Mouse (Mus musculus): ENCODE results near the gene Unc5c. TPM values are rescaled to one million over a fixed set of nuclear protein-coding genes. Genes with fewer than 3 reads are reported as not detected.

Unc5c gene
- polyA plus RNA-seq, 1 experiment from 2014 or later = 7.0 TPM

DNA sequence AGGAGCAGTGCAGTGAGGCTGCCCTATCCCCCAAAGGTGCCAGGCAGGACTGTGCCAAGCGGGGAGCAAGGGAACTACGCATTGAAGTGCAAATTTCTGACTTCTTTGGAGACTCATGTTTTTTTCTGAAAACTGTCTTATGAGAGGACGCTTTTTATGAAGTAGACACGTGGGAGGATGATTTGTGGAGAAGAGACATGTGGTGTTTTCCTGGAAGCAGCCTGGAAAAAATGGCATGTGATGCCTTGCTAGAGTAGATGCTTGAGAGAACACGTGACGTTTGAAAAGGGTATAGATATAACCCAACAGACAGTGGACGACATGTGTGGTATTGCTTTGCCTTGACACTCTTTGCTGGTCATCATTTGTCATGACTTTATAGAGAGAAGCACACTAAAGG is 385.1 kb downstream of the Unc5c start:
- WGBS = 72% methylated on average over 7 of the region's 7 CpGs
- Histone ChIP-seq H3K9ac (ENCODE audit: low read depth, low read length) (no peak overlapping the region), H3K9me3 (ENCODE audit: control insufficient read depth, low read length) (no peaks in the 10 kb centered on the region), H3K27ac (ENCODE audit: low read depth, low read length) (no peak overlapping the region), H3K36me3 (ENCODE audit: control insufficient read depth, insufficient read depth, low read length) (no peaks in the 10 kb centered on the region), H3K27me3 (replicated peaks; ENCODE audit: control insufficient read depth, insufficient read depth, low read length) (no peaks in the 10 kb centered on the region), H3K4me1 (replicated peaks; ENCODE audit: control insufficient read depth, insufficient read depth, low read length) (no peaks in the 10 kb centered on the region), H3K4me3 (ENCODE audit: low read depth, low read length) (no peak overlapping the region), H3K4me2 (no peak overlapping the region)
- DNase-seq (ENCODE audit: low spot score) (no peak), ATAC-seq (replicated peaks; ENCODE audit: low FRiP score) (no peak)

DNA sequence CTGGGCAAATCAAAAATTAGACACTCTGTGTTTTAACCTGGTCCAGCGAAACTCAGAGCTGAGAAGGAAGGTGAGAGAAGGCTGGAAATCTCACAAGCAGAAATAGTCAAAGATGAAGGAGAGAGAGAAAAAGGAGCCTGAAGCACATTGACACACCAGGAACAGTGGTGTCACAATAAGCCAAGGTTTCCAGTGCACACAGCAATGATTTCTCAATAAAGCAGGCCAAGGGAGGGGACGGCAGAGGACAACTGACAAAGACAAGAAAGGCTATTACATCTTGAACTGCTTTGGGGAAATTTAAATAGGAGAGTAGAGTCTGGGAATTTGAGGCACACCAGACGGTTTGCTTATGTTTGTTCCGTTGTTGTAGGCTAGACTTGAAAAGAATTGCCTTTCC is 389.3 kb downstream of the Unc5c start:
- ATAC-seq (replicated peaks; ENCODE audit: low FRiP score) (no peak), DNase-seq (ENCODE audit: low spot score) (no peak)
- 75% methylated on average over 4 of the region's 4 CpGs for WGBS
- no peaks in the 10 kb centered on the region for H3K27me3 ChIP-seq (replicated peaks; ENCODE audit: control insufficient read depth, insufficient read depth, low read length)
- no peak overlapping the region for H3K4me2 ChIP-seq
- H3K9ac ChIP-seq (ENCODE audit: low read depth, low read length) = no peak overlapping the region
- H3K36me3 ChIP-seq (ENCODE audit: control insufficient read depth, insufficient read depth, low read length) = no peaks in the 10 kb centered on the region
- no peak overlapping the region for H3K27ac ChIP-seq (ENCODE audit: low read depth, low read length)
- no peak overlapping the region for H3K4me3 ChIP-seq (ENCODE audit: low read depth, low read length)
- no peaks in the 10 kb centered on the region for H3K4me1 ChIP-seq (replicated peaks; ENCODE audit: control insufficient read depth, insufficient read depth, low read length)
- no peaks in the 10 kb centered on the region for H3K9me3 ChIP-seq (ENCODE audit: control insufficient read depth, low read length)

DNA sequence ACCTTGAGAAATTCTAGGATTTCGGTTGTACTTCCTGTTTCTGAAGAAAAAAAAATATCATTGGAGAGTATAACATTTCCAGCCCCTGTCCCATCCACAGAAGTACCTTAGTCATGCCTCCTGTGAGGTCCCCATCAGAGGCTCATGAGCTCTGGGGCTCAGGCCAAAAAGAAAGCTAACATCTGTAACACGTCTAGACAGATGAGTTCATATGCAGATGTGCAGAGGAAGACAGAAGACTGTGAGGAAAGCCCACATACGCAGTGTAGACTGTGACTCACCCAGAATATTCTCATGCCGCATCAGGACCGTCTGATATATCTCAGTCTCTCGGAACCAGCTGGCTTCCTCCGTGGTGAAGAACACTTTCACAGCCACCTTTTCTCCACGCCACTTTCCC is 392.1 kb downstream of the Unc5c start:
- H3K9me3 ChIP-seq (ENCODE audit: control insufficient read depth, low read length) = no peaks in the 10 kb centered on the region
- no peak overlapping the region for H3K9ac ChIP-seq (ENCODE audit: low read depth, low read length)
- no peaks in the 10 kb centered on the region for H3K27me3 ChIP-seq (replicated peaks; ENCODE audit: control insufficient read depth, insufficient read depth, low read length)
- ATAC-seq (replicated peaks; ENCODE audit: low FRiP score) (no peak), DNase-seq (ENCODE audit: low spot score) (no peak)
- H3K36me3 ChIP-seq (ENCODE audit: control insufficient read depth, insufficient read depth, low read length) = no peaks in the 10 kb centered on the region
- no peaks in the 10 kb centered on the region for H3K4me1 ChIP-seq (replicated peaks; ENCODE audit: control insufficient read depth, insufficient read depth, low read length)
- no peak overlapping the region for H3K27ac ChIP-seq (ENCODE audit: low read depth, low read length)
- H3K4me3 ChIP-seq (ENCODE audit: low read depth, low read length) = no peak overlapping the region
- H3K4me2 ChIP-seq = no peak overlapping the region
- 84% methylated on average over 8 of the region's 8 CpGs for WGBS

DNA sequence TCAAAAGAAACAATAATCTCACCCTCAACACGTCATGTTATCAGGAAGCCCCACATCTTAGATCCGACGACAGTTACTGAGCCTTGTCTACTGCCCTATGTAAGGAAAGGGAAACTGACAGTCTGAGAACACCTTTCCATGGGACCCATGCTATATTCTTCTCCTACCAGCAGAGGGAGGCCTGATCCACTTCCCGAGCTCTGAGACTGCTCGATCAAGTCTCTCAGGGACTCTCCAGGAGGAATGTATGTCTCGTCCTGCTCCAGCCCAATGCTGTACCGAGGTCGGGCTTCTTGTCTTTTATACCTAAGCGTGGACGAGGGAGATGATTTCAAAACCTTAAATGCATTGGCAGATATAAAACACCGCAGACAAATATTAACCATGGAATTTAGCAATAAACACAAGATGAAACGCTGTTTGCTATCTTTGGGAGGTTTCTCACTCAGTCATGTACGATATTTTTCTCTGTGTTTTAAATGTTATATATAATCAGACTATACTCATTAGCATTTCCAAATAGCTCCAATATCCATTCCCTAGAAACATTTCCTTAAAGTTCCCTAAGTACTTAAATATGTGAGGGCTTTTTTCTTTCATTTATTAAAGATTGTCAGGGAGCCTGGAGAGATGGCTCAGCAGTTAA is 397.9 kb downstream of the Unc5c start:
- Histone ChIP-seq H3K9ac (ENCODE audit: low read depth, low read length) (no peak overlapping the region), H3K27me3 (replicated peaks; ENCODE audit: control insufficient read depth, insufficient read depth, low read length) (no peaks in the 10 kb centered on the region), H3K27ac (ENCODE audit: low read depth, low read length) (no peak overlapping the region), H3K9me3 (ENCODE audit: control insufficient read depth, low read length) (no peaks in the 10 kb centered on the region), H3K4me3 (ENCODE audit: low read depth, low read length) (no peak overlapping the region), H3K4me2 (no peak overlapping the region), H3K36me3 (ENCODE audit: control insufficient read depth, insufficient read depth, low read length) (no peaks in the 10 kb centered on the region), H3K4me1 (replicated peaks; ENCODE audit: control insufficient read depth, insufficient read depth, low read length) (no peaks in the 10 kb centered on the region)
- peak; percentile 32 for DNase-seq (ENCODE audit: low spot score)
- 19% methylated on average over 13 of the region's 13 CpGs for WGBS
- peak; percentile 56 for ATAC-seq (replicated peaks; ENCODE audit: low FRiP score)

DNA sequence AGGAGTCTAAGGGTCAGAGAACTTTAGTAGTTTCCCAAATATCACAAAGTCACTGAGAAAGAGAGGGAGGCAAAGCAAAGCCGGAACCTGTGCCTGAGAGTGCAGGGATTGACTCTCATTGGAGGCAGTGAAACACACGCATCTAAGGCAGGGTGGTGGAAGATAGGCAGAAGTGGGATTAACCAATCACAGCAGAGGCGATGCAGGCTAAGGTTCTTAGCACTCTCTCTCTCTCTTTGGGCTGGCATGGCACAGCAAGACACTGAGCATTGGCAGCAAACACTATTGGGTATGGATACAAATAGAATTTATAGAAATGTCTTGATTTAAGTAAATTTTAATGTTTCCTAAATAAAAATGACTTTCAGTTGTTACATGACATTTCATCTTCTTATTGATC is 406.8 kb downstream of the Unc5c start:
- ATAC-seq (replicated peaks; ENCODE audit: low FRiP score) (no peak), DNase-seq (ENCODE audit: low spot score) (no peak)
- Histone ChIP-seq H3K27ac (ENCODE audit: low read depth, low read length) (no peak overlapping the region), H3K4me3 (ENCODE audit: low read depth, low read length) (no peak overlapping the region), H3K9me3 (ENCODE audit: control insufficient read depth, low read length) (no peaks in the 10 kb centered on the region), H3K4me2 (no peak overlapping the region), H3K4me1 (replicated peaks; ENCODE audit: control insufficient read depth, insufficient read depth, low read length) (no peaks in the 10 kb centered on the region), H3K9ac (ENCODE audit: low read depth, low read length) (no peak overlapping the region), H3K27me3 (replicated peaks; ENCODE audit: control insufficient read depth, insufficient read depth, low read length) (no peaks in the 10 kb centered on the region), H3K36me3 (ENCODE audit: control insufficient read depth, insufficient read depth, low read length) (no peaks in the 10 kb centered on the region)
- 55% methylated on average over 3 of the region's 3 CpGs for WGBS

DNA sequence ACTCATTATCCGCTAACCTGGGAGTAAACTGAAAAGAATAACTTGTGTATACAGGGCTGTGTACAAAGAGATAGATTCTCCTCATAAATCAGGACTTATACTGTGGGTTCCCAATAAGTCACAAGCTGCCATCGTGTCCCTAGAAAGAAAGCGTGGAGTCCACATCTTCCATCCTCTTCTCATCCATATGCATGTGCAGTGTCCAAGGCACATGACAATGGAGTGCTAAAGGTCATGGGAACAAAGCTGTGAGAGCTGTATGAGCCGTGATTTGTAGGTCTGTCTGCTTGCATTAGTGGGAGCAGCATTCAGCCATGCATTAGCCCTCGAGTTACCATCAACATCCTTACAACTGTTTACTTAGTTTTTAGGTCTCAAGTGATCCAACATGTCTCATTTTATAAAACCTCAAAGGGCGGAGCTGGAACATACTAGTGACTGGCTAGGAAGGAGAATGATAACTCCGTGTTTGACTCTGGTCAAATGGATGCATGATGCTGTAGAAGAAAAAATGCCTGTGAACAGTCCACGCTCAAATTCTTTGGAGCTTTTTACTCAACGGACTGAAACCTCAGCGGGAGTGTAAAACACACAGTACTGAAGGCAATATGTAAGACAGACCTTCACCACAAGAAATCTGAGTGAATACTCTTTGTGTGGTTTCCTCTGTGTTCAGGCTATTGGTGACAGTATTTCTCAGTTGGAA is 407.5 kb downstream of the Unc5c start:
- Histone ChIP-seq H3K27me3 (replicated peaks; ENCODE audit: control insufficient read depth, insufficient read depth, low read length) (no peaks in the 10 kb centered on the region), H3K4me2 (no peak overlapping the region), H3K4me1 (replicated peaks; ENCODE audit: control insufficient read depth, insufficient read depth, low read length) (no peaks in the 10 kb centered on the region), H3K27ac (ENCODE audit: low read depth, low read length) (no peak overlapping the region), H3K36me3 (ENCODE audit: control insufficient read depth, insufficient read depth, low read length) (no peaks in the 10 kb centered on the region), H3K9me3 (ENCODE audit: control insufficient read depth, low read length) (no peaks in the 10 kb centered on the region), H3K9ac (ENCODE audit: low read depth, low read length) (no peak overlapping the region), H3K4me3 (ENCODE audit: low read depth, low read length) (no peak overlapping the region)
- no peak for DNase-seq (ENCODE audit: low spot score)
- WGBS = 83% methylated on average over 10 of the region's 10 CpGs
- no peak for ATAC-seq (replicated peaks; ENCODE audit: low FRiP score)

DNA sequence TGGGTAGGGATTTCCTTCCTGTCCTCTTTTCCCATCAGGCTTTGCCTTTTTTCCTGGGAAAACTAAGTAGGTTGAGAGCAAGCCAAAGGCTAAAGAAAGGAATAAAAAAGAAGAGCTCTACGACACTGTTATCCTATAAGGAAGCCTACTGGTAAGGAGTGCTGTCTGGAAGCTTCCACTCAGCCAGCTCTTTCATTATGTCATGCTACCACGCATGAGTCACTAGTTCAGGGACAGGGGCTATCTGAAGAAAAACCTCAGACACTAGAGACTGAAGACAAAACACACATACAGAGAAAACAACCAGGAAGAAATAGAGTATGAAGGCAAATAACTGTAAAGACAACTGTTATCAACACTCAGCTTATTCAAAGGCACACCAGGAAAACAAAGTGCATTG is 417.5 kb downstream of the Unc5c start:
- 60% methylated on average over 2 of the region's 2 CpGs for WGBS
- DNase-seq (ENCODE audit: low spot score) (no peak), ATAC-seq (replicated peaks; ENCODE audit: low FRiP score) (no peak)
- no peak overlapping the region for H3K4me3 ChIP-seq (ENCODE audit: low read depth, low read length)
- no peaks in the 10 kb centered on the region for H3K9me3 ChIP-seq (ENCODE audit: control insufficient read depth, low read length)
- no peak overlapping the region for H3K9ac ChIP-seq (ENCODE audit: low read depth, low read length)
- no peak overlapping the region for H3K27ac ChIP-seq (ENCODE audit: low read depth, low read length)
- H3K4me1 ChIP-seq (replicated peaks; ENCODE audit: control insufficient read depth, insufficient read depth, low read length) = no peaks in the 10 kb centered on the region
- H3K4me2 ChIP-seq = no peak overlapping the region
- no peaks in the 10 kb centered on the region for H3K36me3 ChIP-seq (ENCODE audit: control insufficient read depth, insufficient read depth, low read length)
- H3K27me3 ChIP-seq (replicated peaks; ENCODE audit: control insufficient read depth, insufficient read depth, low read length) = no peaks in the 10 kb centered on the region

DNA sequence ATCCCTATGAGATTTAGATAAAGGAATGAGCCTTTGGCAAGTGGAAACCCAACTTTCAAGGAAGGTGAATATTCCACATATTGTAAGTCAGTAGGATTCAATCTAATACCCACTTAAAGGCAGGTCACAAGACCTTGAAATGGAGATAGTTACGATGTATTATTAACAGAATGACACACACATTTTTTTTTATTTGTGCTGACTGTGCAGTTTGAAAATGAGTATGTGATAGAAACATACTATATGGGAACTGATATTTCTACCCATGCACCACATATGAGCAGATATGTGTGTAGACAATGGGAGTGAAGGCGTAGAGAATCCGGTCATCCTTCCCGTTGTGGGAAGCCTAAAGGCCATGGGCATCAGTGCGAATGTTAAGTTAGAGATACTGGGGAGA is 419.2 kb downstream of the Unc5c start:
- Histone ChIP-seq H3K36me3 (ENCODE audit: control insufficient read depth, insufficient read depth, low read length) (no peaks in the 10 kb centered on the region), H3K9me3 (ENCODE audit: control insufficient read depth, low read length) (no peaks in the 10 kb centered on the region), H3K4me3 (ENCODE audit: low read depth, low read length) (no peak overlapping the region), H3K4me2 (no peak overlapping the region), H3K27me3 (replicated peaks; ENCODE audit: control insufficient read depth, insufficient read depth, low read length) (no peaks in the 10 kb centered on the region), H3K4me1 (replicated peaks; ENCODE audit: control insufficient read depth, insufficient read depth, low read length) (no peaks in the 10 kb centered on the region), H3K9ac (ENCODE audit: low read depth, low read length) (no peak overlapping the region), H3K27ac (ENCODE audit: low read depth, low read length) (no peak overlapping the region)
- 93% methylated on average over 5 of the region's 5 CpGs for WGBS
- ATAC-seq (replicated peaks; ENCODE audit: low FRiP score) (no peak), DNase-seq (ENCODE audit: low spot score) (no peak)

Measured in liver, embryonic 11.5 days (tissue).